Mouse (Mus musculus) hindbrain, embryonic 10.5 days (tissue): ENCODE measurements around the gene H2-M10.1. TPM values are rescaled to one million over a fixed set of nuclear protein-coding genes. Genes with fewer than 3 reads are reported as not detected.

Source experiments
- DNase-seq: peaks from one replicate; pipeline ENCODE4 v3.0.0-alpha.2; 2017; ENCODE audit warnings: low spot score
- H3K27ac ChIP-seq: fragments of 300-500 bp; sonication (generic); 2 replicates; pipeline ENCODE4 v1.5.1; 2016; ENCODE audit warnings: mild to moderate bottlenecking, moderate library complexity
- H3K27me3 ChIP-seq: fragments of 300-500 bp; sonication (generic); 2 replicates; pipeline ENCODE4 v1.6.1; 2016; ENCODE audit warnings: mild to moderate bottlenecking; ENCODE audit not compliant: poor library complexity, insufficient read depth, severe bottlenecking
- H3K36me3 ChIP-seq: fragments of 300-500 bp; sonication (generic); 2 replicates; pipeline ENCODE4 v1.6.1; 2016; ENCODE audit warnings: mild to moderate bottlenecking, moderate library complexity
- H3K4me1 ChIP-seq: fragments of 300-500 bp; sonication (generic); replicated peaks from 2 replicates; pipeline ENCODE4 v1.6.1; 2016; ENCODE audit warnings: mild to moderate bottlenecking
- H3K4me3 ChIP-seq: fragments of 300-500 bp; sonication (generic); 2 replicates; pipeline ENCODE4 v1.5.1; 2016; ENCODE audit warnings: mild to moderate bottlenecking, moderate library complexity
- H3K9me3 ChIP-seq: fragments of 300-500 bp; sonication (generic); 2 replicates; pipeline ENCODE4 v1.6.1; 2016; ENCODE audit warnings: mild to moderate bottlenecking, moderate library complexity
- WGBS: fragments of 180-500 bp; shearing (Covaris S2); methylation state at CpG from one replicate; pipeline ENCODE4 v1.1.7; 2016; 5-methylcytosine and 5-hydroxymethylcytosine counted together
- polyA plus RNA-seq: library from polyadenylated mRNA; unstranded; fragments of >200 nt; fragmentation: Nextera tagmentation; extraction: Ambion mirVana; gene quantifications from 2 replicates; pipeline ENCODE4 v1.2.1, GENCODE M21; 2016

H2-M10.1 gene
- polyA plus RNA-seq, 1 experiment from 2014 or later = not detected

GRCm38 (mm10) chr17:36274776-36275175 is 51.2 kb downstream of the H2-M10.1 start:
- Histone ChIP-seq H3K4me3 (no peak overlapping the region), H3K36me3 (peaks cover 65% of the 10 kb centered on the region), H3K27ac (no peak overlapping the region), H3K27me3 (no peaks in the 10 kb centered on the region), H3K9me3 (no peaks in the 10 kb centered on the region), H3K4me1 (peaks cover 32% of the 10 kb centered on the region)
- DNase-seq = no peak
- WGBS = 93% methylated on average over 4 of the region's 4 CpGs

DNA sequence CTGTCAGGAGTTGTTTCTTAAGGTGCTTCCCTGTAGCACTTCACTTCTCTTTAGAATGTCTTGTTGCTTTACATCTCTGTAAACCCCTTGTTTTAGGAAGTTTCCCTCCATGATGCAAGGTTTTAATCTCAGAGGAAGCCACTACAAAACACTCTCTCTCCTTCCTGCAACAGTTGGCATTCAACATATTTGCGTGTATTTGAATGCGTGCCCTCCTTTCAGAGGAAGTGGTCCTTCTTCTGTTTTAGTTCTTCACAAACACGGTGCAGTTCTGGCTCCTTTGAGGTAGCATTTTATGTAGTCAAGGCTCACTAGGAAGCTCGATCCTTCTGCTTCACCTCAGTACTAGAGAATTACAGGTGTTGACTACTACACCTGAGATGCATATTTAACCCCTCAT is 52.2 kb downstream of the H2-M10.1 start:
- no peak for DNase-seq
- Histone ChIP-seq H3K27me3 (no peaks in the 10 kb centered on the region), H3K9me3 (no peaks in the 10 kb centered on the region), H3K27ac (no peak overlapping the region), H3K4me1 (peaks cover 34% of the 10 kb centered on the region), H3K4me3 (no peak overlapping the region), H3K36me3 (peaks cover 58% of the 10 kb centered on the region)
- 91% methylated on average over 4 of the region's 4 CpGs for WGBS

Other genes starting within 250 kb of the H2-M10.1 start
- not detected in 2 replicates for gene Gm19684, start 204.5 kb downstream of the H2-M10.1 start, polyA plus RNA-seq
- gene Gm7030, start 196.7 kb downstream of the H2-M10.1 start, polyA plus RNA-seq = not detected in 2 replicates
- 0.22 TPM in 1 of 2 replicates, not detected in the other for gene Gm8909, start 157.6 kb downstream of the H2-M10.1 start, polyA plus RNA-seq
- gene H2-T3, start 135.9 kb downstream of the H2-M10.1 start, polyA plus RNA-seq = not detected in 2 replicates
- gene Rpp21, start 68.1 kb downstream of the H2-M10.1 start, polyA plus RNA-seq = 98.6 and 110 TPM in 2 replicates
- 21.1 and 23.8 TPM in 2 replicates for gene Trim39, start 53.9 kb downstream of the H2-M10.1 start, polyA plus RNA-seq
- gene H2-M10.2, start 39.7 kb downstream of the H2-M10.1 start, polyA plus RNA-seq = 0.20 and 0.22 TPM in 2 replicates
- gene H2-M10.3, start 42.3 kb upstream of the H2-M10.1 start, polyA plus RNA-seq = not detected in 2 replicates
- gene H2-M10.4, start 136.2 kb upstream of the H2-M10.1 start, polyA plus RNA-seq = not detected in 2 replicates
- gene H2-M11, start 220.9 kb upstream of the H2-M10.1 start, polyA plus RNA-seq = not detected in 2 replicates